13 mouse cellular contexts compared by ENCODE assay signal in genomic region chr4:95094700-95095113, GRCm38 (mm10). TPM values are rescaled to one million over a fixed set of nuclear protein-coding genes. Genes with fewer than 3 reads are reported as not detected.
DNase-seq lines count a peak whose midpoint lies in the region; ATAC-seq lines count a peak whose summit lies in the region.
"Had no signal": no experiment of that assay in that cellular context is flagged by ENCODE, and none has a peak within 500 bp of the region (broad histone marks: within the 10 kb centered on the region; RNA-seq: fewer than 3 reads in every experiment).

No protein-coding gene starts in this region.

- no peak for DNase-seq in forebrain, embryonic 10.5 days (ENCODE audit: extremely low spot score, low spot score)
- DNase-seq in midbrain, embryonic 10.5 days (ENCODE audit: low spot score) = peak; percentile 10
- no peak for DNase-seq in ovary, postnatal 14 days (ENCODE audit: low spot score)
- DNase-seq in layer of hippocampus, adult 9-11 months = no peak
- DNase-seq: cerebellum, adult 11-12 months; gastrocnemius, postnatal 10 days had no signal

- no peaks in the 10 kb centered on the region for H3K36me3 ChIP-seq in forebrain, embryonic 10.5 days (replicated peaks)
- no peaks in the 10 kb centered on the region for H3K36me3 ChIP-seq in forebrain, embryonic 12.5 days (replicated peaks)
- no peaks in the 10 kb centered on the region for H3K36me3 ChIP-seq in midbrain, embryonic 10.5 days
- H3K36me3 ChIP-seq in midbrain, embryonic 16.5 days (ENCODE audit: control insufficient read depth, insufficient read depth, low read length) = no peaks in the 10 kb centered on the region
- no peaks in the 10 kb centered on the region for H3K36me3 ChIP-seq in lung, embryonic 16.5 days (ENCODE audit: control insufficient read depth, insufficient read depth, low read length)
- H3K36me3 ChIP-seq: midbrain, embryonic 12.5 days had no signal

- H3K9me3 ChIP-seq in forebrain, embryonic 10.5 days = no peaks in the 10 kb centered on the region
- H3K9me3 ChIP-seq in forebrain, embryonic 12.5 days = no peaks in the 10 kb centered on the region
- no peaks in the 10 kb centered on the region for H3K9me3 ChIP-seq in midbrain, embryonic 10.5 days (replicated peaks)
- H3K9me3 ChIP-seq in midbrain, embryonic 16.5 days (replicated peaks; ENCODE audit: control insufficient read depth, low read length, poor library complexity, severe bottlenecking) = no peaks in the 10 kb centered on the region
- no peaks in the 10 kb centered on the region for H3K9me3 ChIP-seq in lung, embryonic 16.5 days (ENCODE audit: control insufficient read depth, low read length)
- H3K9me3 ChIP-seq: midbrain, embryonic 12.5 days had no signal

- no peak overlapping the region for H3K4me3 ChIP-seq in forebrain, embryonic 10.5 days
- H3K4me3 ChIP-seq in forebrain, embryonic 12.5 days (replicated peaks) = no peak overlapping the region
- H3K4me3 ChIP-seq in midbrain, embryonic 10.5 days = no peak overlapping the region
- H3K4me3 ChIP-seq in midbrain, embryonic 16.5 days (ENCODE audit: low read depth, low read length) = no peak overlapping the region
- H3K4me3 ChIP-seq in lung, embryonic 16.5 days (ENCODE audit: low read length) = no peak overlapping the region
- H3K4me3 ChIP-seq: midbrain, embryonic 12.5 days had no signal

- H3K27ac ChIP-seq in forebrain, embryonic 10.5 days = 0 out of 2 replicates have a peak overlapping the region, but pooled peaks have one; percentile 17
- no peak overlapping the region for H3K27ac ChIP-seq in forebrain, embryonic 12.5 days
- H3K27ac ChIP-seq in midbrain, embryonic 10.5 days (replicated peaks) = 0 out of 2 replicates have a peak overlapping the region, but pooled peaks have one; percentile 13
- no peak overlapping the region for H3K27ac ChIP-seq in midbrain, embryonic 16.5 days (ENCODE audit: low read length)
- H3K27ac ChIP-seq in lung, embryonic 16.5 days (ENCODE audit: low read length) = peak overlapping the region; percentile 88
- H3K27ac ChIP-seq: midbrain, embryonic 12.5 days had no signal

- ATAC-seq in forebrain, embryonic 12.5 days (ENCODE audit: low FRiP score) = no peak
- no peak for ATAC-seq in midbrain, embryonic 16.5 days
- peak; percentile 79 for ATAC-seq in lung, embryonic 16.5 days (ENCODE audit: low read depth)
- no peak for ATAC-seq in monocyte, adult 5-6 weeks (replicated peaks; ENCODE audit: insufficient number of reproducible peaks, low FRiP score, low TSS enrichment, poor library complexity, severe bottlenecking)
- ATAC-seq: inflammation-experienced regulatory T-cells, adult 6 months had no signal

- H3K4me1 ChIP-seq in forebrain, embryonic 10.5 days = peaks cover 50% of the 10 kb centered on the region
- 0 out of 2 replicates have a peak, but pooled peaks cover 3% of the 10 kb centered on the region for H3K4me1 ChIP-seq in forebrain, embryonic 12.5 days
- peaks cover 21% of the 10 kb centered on the region for H3K4me1 ChIP-seq in midbrain, embryonic 10.5 days
- no peaks in the 10 kb centered on the region for H3K4me1 ChIP-seq in midbrain, embryonic 16.5 days (ENCODE audit: control insufficient read depth, insufficient read depth, low read length)
- peaks cover 43% of the 10 kb centered on the region for H3K4me1 ChIP-seq in lung, embryonic 16.5 days (replicated peaks; ENCODE audit: control insufficient read depth, insufficient read depth, low read length)
- H3K4me1 ChIP-seq: midbrain, embryonic 12.5 days had no signal

- 62% methylated on average over 4 of the region's 4 CpGs for WGBS in forebrain, embryonic 10.5 days
- 55% methylated on average over 4 of the region's 4 CpGs for WGBS in forebrain, embryonic 12.5 days
- 49% methylated on average over 4 of the region's 4 CpGs for WGBS in midbrain, embryonic 10.5 days
- 51% methylated on average over 4 of the region's 4 CpGs for WGBS in midbrain, embryonic 16.5 days
- WGBS in lung, embryonic 16.5 days = 12% methylated on average over 4 of the region's 4 CpGs

- no peak overlapping the region for H3K4me2 ChIP-seq in forebrain, embryonic 12.5 days
- H3K4me2 ChIP-seq in midbrain, embryonic 16.5 days (ENCODE audit: low read length) = no peak overlapping the region
- no peak overlapping the region for H3K4me2 ChIP-seq in lung, embryonic 16.5 days (ENCODE audit: low read depth, low read length)
- H3K4me2 ChIP-seq: midbrain, embryonic 12.5 days had no signal

- H3K9ac ChIP-seq in forebrain, embryonic 12.5 days = no peak overlapping the region
- H3K9ac ChIP-seq in midbrain, embryonic 16.5 days (ENCODE audit: low read depth, low read length) = no peak overlapping the region
- no peak overlapping the region; the same call in 1 of the 2 replicates for H3K9ac ChIP-seq in lung, embryonic 16.5 days (ENCODE audit: low read length)
- H3K9ac ChIP-seq: midbrain, embryonic 12.5 days had no signal

- H3K27me3 ChIP-seq in forebrain, embryonic 10.5 days (ENCODE audit: poor library complexity, severe bottlenecking) = 0 out of 2 replicates have a peak, but pooled peaks cover 6% of the 10 kb centered on the region
- no peaks in the 10 kb centered on the region for H3K27me3 ChIP-seq in forebrain, embryonic 12.5 days
- peaks cover 11% of the 10 kb centered on the region for H3K27me3 ChIP-seq in midbrain, embryonic 10.5 days (ENCODE audit: low read depth, poor library complexity, severe bottlenecking)
- no peaks in the 10 kb centered on the region for H3K27me3 ChIP-seq in midbrain, embryonic 16.5 days (ENCODE audit: control insufficient read depth, insufficient read depth, low read depth, low read length)
- H3K27me3 ChIP-seq in lung, embryonic 16.5 days (ENCODE audit: control insufficient read depth, insufficient read depth, low read depth, low read length) = no peaks in the 10 kb centered on the region
- H3K27me3 ChIP-seq: CH12.LX had no signal

RNA-seq across cellular contexts. Expression of gene Jun, which starts 42.7 kb away (rescaled TPM):
- polyA plus RNA-seq in forebrain, embryonic 10.5 days (2016; fragmentation: Nextera tagmentation; extraction: Ambion mirVana) = 74.2 and 82.9 TPM in 2 replicates
- 101 and 107 TPM in 2 replicates for polyA plus RNA-seq in forebrain, embryonic 12.5 days (2016; fragmentation: Nextera tagmentation; extraction: Ambion mirVana)
- polyA plus RNA-seq in midbrain, embryonic 10.5 days (2016; fragmentation: Nextera tagmentation; extraction: Ambion mirVana) = 68.9 and 71.0 TPM in 2 replicates
- polyA plus RNA-seq in midbrain, embryonic 16.5 days (2015; fragmentation: Nextera tagmentation; extraction: Ambion mirVana) = 49.3 and 54.0 TPM in 2 replicates
- 110 and 119 TPM in 2 replicates for polyA plus RNA-seq in lung, embryonic 16.5 days (2015; fragmentation: Nextera tagmentation; extraction: Ambion mirVana)
- total RNA-seq in monocyte, adult 5-6 weeks (2017) = 141 to 642 TPM (median 148 TPM) in 3 replicates

Comparison
In these comparisons a context has a peak if more than half of its experiments do, and no peak if none do; other contexts are left out.
1. H3K27ac ChIP-seq: peak in forebrain, embryonic 10.5 days (single experiment), midbrain, embryonic 10.5 days (single experiment) and lung, embryonic 16.5 days (single experiment); none in forebrain, embryonic 12.5 days (single experiment) and midbrain, embryonic 16.5 days (single experiment).